Mouse (Mus musculus) liver, postnatal 0 days (tissue): ENCODE results near the gene Ppm1h.

ENCODE experiments used
- CTCF ChIP-seq: sonication (generic); IDR thresholded peaks from 2 replicates; pipeline ENCODE4 v1.5.1; 2016; ENCODE audit warnings: antibody characterized with exemption, low read depth
- EP300 ChIP-seq: IDR thresholded peaks from 2 replicates; pipeline ENCODE4 v1.6.1; 2016; ENCODE audit warnings: antibody characterized with exemption, low read depth, mild to moderate bottlenecking

DNA sequence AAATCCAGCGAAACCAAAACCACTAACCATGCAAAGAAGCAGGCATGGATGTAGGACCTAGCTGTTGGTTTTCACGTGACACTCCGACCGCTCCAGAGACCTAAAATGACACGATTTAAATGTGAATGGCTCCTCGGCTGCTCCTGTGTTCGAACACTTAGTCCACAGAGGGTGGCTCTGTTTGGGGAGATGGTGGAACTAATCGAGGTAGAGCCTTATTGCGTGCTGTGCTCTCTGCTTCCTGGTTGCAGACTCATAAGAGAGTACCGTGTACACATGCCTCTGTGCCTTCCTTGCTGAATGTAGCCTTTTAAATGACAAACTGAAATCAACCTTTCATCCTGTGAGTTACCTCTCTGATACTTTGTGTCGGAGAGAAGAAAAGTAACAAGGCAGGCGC is 79.2 kb downstream of the Ppm1h start:
- TF ChIP-seq CTCF (no peak), EP300 (no peak)
